Mouse (Mus musculus) skeletal muscle tissue, adult 2 months (tissue): ENCODE data around the gene Spsb4.
A peak's percentile ranks its signal among the peaks of the same experiment; 100 is the strongest.
"Not testable (repeated sequence)": the region's sequence is repeated elsewhere in the genome, so short reads cannot be mapped to it uniquely, and the experiment has no call there.

Experiments
- DNase-seq: peaks from one replicate; pipeline ENCODE4 v3.0.0-alpha.2; 2012; ENCODE audit warnings: low read depth, low spot score

The Spsb4 gene

GRCm38 (mm10) chr9:96953443-96953842 is 65.2 kb downstream of the Spsb4 start:
- no peak for DNase-seq

- DNase-seq: no peak
Measured at GRCm38 (mm10) chr9:96952310-96952975, 66.2 kb downstream of the Spsb4 start.

DNA sequence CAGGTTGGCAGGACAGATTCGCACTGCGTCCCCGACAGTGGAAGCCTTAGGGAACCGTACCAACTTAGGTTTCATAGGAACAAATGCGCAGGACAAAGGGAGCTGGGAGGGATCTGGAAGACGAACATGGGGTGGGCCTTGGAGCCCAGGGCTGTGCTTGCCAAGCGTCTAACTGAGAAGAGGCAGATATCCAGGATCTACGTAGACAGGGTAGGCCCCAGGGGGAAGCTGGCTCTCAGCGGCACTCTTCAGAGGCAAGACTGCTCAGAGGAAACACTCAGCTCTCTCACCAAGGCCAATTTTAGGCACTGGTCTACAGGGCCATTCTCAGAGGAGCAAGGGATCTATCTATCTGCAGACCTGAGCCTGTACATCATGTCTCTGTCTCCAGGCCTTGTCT is 69.1 kb downstream of the Spsb4 start:
- no peak for DNase-seq

DNA sequence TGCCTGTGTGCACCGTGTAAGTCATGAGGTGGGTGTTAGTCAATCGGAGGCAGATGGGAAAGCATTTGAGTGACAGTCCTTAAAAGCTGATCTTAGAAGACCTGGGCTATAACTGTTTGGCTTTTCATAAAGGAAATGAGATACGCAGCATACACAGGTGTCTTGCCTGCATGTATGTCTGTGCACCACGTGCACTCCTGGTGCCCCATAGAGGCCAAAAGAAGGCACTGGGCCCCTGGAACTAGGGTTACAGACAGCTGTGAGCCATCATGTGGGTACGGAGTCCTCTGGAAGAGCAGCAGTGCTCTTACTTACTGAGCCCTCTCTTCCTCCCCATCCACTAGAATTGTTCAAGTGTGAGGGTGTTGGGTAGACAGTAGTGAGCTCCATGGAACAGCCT is 70.1 kb downstream of the Spsb4 start:
- no peak for DNase-seq

- no peak for DNase-seq
Measured at GRCm38 (mm10) chr9:96947171-96947570, 71.5 kb downstream of the Spsb4 start.

GRCm38 (mm10) chr9:96944517-96944916 is 74.1 kb downstream of the Spsb4 start:
- DNase-seq: no peak

DNA sequence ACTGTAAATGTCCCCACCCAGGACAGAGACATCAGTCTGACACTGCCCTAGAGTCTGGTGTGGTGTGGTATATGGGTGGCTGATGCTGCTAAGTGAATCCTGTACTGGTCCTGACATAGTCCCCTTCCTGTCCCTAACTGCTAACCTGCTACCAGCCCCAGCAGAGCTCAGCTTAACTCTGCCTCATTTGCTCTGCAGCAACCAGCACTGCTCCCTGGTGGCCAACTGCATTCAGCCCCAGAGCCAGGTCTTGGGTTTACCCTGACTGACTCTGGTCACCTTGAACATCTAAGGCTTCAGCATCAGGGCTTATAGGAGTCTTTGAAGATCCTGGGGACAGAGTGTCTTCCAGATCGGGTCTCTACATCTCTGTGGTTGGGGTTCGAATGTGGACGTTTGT is 75.7 kb downstream of the Spsb4 start:
- DNase-seq: no peak

DNA sequence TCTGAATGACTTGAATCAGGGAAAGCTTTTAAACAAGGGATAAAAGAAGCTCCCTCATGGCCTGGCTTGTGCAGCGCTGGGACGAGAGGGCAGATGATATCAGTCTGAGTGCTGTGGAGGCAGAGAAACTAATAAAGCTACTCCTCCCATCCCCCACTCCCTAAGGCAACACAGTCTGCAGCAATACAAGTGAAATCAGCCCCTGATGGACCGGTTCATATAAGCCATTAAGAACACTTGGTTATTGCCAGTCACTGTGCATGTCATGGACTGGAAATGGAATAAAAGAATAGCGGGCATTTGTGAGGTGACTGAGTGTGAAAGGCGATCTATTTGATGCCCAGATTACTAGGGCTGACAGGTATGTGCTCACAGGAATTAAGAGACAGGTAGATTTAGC is 79.8 kb downstream of the Spsb4 start:
- DNase-seq: no peak

- not testable (repeated sequence) for DNase-seq
Measured at GRCm38 (mm10) chr9:96936427-96936826, 82.2 kb downstream of the Spsb4 start.

GRCm38 (mm10) chr9:96935556-96936300 is 82.9 kb downstream of the Spsb4 start:
- DNase-seq: no peak

GRCm38 (mm10) chr9:96934816-96935215 is 83.8 kb downstream of the Spsb4 start:
- no peak for DNase-seq

GRCm38 (mm10) chr9:96932751-96933150 is 85.9 kb downstream of the Spsb4 start:
- DNase-seq: no peak

DNA sequence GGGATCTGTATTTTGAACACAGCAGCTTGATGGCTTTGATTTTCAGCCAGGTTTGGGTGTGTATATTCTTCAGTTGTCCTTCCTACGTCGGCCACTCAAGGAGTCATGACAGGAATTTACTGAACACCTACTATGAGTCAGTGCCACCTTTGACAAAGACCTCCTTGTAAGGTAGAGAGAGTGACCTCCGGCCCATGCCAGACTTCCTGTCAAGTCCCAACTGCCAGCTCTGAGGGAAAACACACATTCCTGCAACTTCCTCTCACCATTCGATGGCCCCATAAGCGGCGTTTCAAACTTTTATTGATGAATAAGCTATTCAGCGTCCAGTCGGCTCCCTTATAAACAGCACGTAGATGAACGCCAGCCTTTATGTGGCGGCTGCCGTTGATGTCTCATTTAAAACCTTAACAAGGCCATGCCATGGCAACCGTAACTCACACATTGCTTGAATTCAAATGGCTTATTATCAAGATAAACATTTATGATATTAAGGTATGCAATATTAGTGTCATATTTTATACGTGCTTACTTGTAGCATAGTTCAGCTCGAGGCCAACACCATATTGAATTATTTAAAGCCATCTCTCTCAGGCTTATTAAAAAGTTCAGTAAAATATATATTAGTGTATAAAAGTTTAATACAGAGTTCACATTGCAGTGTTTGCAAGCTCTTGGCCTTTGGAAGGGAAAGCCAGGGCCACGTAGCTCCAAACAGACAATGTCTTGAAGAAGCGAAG is 94.9 kb downstream of the Spsb4 start:
- no peak for DNase-seq

DNA sequence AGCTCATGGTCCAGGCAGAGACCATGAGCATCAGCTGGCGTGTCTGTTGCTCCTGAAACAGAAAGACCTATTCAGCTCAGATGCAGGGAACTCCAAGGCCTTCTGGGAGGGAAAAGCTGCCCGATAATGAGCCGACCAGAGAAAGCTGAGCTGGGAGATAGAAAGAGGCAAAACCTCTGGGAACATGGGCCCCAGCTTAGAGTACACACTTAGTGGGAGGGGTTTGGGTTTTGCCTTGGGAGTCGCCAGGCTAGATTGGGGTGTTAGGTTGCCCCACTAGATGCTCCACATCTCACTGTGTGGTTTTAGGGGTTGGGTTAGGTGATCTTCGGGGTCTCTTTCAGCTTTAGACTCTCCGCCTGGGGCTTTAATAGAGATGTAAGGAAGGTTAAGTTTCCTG is 95.5 kb downstream of the Spsb4 start:
- DNase-seq: no peak

DNA sequence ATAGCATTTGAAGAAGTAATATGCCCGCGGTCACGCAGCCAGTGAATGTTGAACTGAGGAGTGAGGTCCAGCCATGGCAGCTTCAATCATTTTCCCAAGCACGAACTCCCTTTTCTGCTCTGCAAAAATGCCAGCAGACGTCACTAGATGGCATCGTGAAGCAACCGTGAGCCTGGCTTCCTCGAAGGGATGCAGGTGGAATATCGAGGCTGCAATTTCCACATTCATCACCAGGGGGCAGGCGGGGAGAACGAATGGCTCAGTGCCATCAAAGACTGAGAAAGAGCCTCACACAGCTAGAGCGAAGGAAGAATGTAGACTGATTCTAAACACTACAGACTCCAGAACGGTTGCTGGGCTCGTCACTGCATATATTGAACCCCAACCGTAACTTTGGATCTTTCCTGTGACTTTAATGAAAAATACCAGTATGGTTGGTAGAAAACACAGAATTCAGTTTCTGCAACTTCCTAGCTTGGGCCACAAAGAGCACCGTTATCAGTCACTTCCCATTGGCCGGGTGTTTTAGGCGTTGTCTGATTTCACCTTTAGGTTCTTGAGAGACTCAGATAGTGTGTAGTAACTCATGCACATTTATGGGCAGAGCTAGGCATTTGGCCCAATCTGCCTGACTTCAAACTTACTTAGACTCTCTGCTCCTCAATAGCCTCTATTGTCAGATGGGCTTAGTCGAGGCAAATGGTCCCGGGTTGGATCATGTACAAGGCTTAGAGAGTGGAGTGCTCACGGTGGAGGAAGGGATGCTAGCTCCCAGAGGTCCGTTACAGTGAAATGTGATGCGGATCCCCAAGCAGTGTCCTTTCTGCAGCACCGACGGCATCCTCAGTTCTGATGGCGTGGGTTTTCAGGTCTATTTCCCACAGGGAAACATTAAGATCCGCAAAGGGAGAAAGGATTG is 101.8 kb downstream of the Spsb4 start:
- DNase-seq: peak; percentile 82

DNA sequence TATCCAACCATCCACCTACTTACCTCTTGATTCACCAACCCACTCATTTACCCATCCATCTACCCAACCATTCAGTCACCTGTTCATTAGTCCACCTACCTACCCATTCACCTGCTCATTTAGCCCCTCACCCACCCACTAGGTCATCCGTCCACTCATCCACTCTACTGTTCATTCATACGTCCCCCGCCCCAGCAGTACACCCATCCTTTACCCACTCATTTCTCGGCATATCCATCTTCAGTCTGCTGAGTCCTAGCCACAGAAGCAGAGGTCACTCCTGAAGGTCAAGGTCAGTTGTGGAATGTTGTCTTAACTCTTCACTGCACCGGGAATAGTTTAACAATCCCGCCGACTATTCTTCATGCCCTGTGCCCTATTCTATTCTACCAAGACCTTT is 102.6 kb downstream of the Spsb4 start:
- DNase-seq: no peak

DNA sequence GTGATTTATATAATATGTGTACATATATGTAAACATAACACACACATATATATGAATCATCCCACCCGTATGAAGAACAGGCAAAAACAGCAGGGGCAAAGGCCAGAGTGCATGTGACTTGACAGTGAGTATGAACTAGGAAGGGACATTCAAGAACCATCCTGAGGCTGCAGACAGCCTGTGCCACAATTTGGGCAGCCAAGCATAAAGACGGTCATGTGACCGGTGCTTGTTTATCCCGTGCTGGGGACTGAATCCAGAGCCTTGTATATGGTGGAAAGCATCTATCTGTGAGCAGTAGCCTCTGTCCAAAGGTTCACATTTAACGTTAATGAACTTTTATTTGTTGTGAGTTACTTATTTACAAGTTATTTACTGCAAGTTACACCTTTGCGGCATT is 103.8 kb downstream of the Spsb4 start:
- no peak for DNase-seq

- no peak for DNase-seq
Measured at GRCm38 (mm10) chr9:96914005-96914404, 104.6 kb downstream of the Spsb4 start.

GRCm38 (mm10) chr9:96909503-96909902 is 109.1 kb downstream of the Spsb4 start:
- no peak for DNase-seq

- no peak for DNase-seq
Measured at GRCm38 (mm10) chr9:96908737-96909136, 109.9 kb downstream of the Spsb4 start.
